Mouse (Mus musculus): Measurements from ENCODE around the gene Slc37a1. TPM values are rescaled to one million over a fixed set of nuclear protein-coding genes. Genes with fewer than 3 reads are reported as not detected.

Slc37a1 gene
- polyA plus RNA-seq, 1 experiment: 0.14 TPM

- Histone ChIP-seq H3K36me3 (ENCODE audit: control insufficient read depth, insufficient read depth) (no peaks in the 10 kb centered on the region), H3ac (ENCODE audit: control insufficient read depth, insufficient read length, low read depth) (no peak overlapping the region), H3K79me2 (ENCODE audit: control insufficient read depth, insufficient read depth) (no peaks in the 10 kb centered on the region), H3K27me3 (ENCODE audit: control insufficient read depth, insufficient read depth, insufficient read length) (peaks cover 8% of the 10 kb centered on the region), H3K4me3 (ENCODE audit: insufficient read depth, poor library complexity, severe bottlenecking) (no peak overlapping the region), H3K79me3 (ENCODE audit: low read depth) (no peaks in the 10 kb centered on the region)
- TF ChIP-seq CTCF (IDR thresholded peaks at IDR 0.05; ENCODE audit: control insufficient read depth, insufficient read depth, insufficient read length): no peak
- TF ChIP-seq USF1 (IDR thresholded peaks at IDR 0.05; ENCODE audit: low read depth): no peak
- no peak for TF ChIP-seq MYOD1 (IDR thresholded peaks at IDR 0.05; ENCODE audit: control insufficient read depth, insufficient read length, low read depth)
- no peak for TF ChIP-seq MAX (IDR thresholded peaks at IDR 0.05)
- no peak for TF ChIP-seq FOSL1 (IDR thresholded peaks at IDR 0.05; ENCODE audit: insufficient read depth, low read length, poor library complexity, severe bottlenecking)
- TF ChIP-seq MYOG (IDR thresholded peaks at IDR 0.05; ENCODE audit: control insufficient read depth, extremely low read depth, insufficient read length): no peak
- no peak for TF ChIP-seq CEBPB (IDR thresholded peaks at IDR 0.05; ENCODE audit: low read depth)
Observed at GRCm38 (mm10) chr17:31247144-31247543, 39.4 kb upstream of the Slc37a1 start.

GRCm38 (mm10) chr17:31253951-31254350, 32.6 kb upstream of the Slc37a1 start:
- H3K79me2 ChIP-seq (ENCODE audit: control insufficient read depth, insufficient read depth): no peaks in the 10 kb centered on the region
- H3ac ChIP-seq (ENCODE audit: control insufficient read depth, insufficient read length, low read depth): no peak overlapping the region
- TF ChIP-seq CTCF (IDR thresholded peaks at IDR 0.05; ENCODE audit: control insufficient read depth, insufficient read depth, insufficient read length): no peak
- TF ChIP-seq CEBPB (IDR thresholded peaks at IDR 0.05; ENCODE audit: low read depth): no peak
- TF ChIP-seq MYOD1 (IDR thresholded peaks at IDR 0.05; ENCODE audit: control insufficient read depth, insufficient read length, low read depth): no peak
- TF ChIP-seq MYOG (IDR thresholded peaks at IDR 0.05; ENCODE audit: control insufficient read depth, extremely low read depth, insufficient read length): no peak
- TF ChIP-seq USF1 (IDR thresholded peaks at IDR 0.05; ENCODE audit: low read depth): no peak
- no peak for TF ChIP-seq FOSL1 (IDR thresholded peaks at IDR 0.05; ENCODE audit: insufficient read depth, low read length, poor library complexity, severe bottlenecking)
- no peak for TF ChIP-seq MAX (IDR thresholded peaks at IDR 0.05)
- no peaks in the 10 kb centered on the region for H3K36me3 ChIP-seq (ENCODE audit: control insufficient read depth, insufficient read depth)
- H3K79me3 ChIP-seq (ENCODE audit: low read depth): no peaks in the 10 kb centered on the region
- peaks cover 13% of the 10 kb centered on the region for H3K27me3 ChIP-seq (ENCODE audit: control insufficient read depth, insufficient read depth, insufficient read length)
- no peak overlapping the region for H3K4me3 ChIP-seq (ENCODE audit: insufficient read depth, poor library complexity, severe bottlenecking)

- Histone ChIP-seq H3K27me3 (ENCODE audit: control insufficient read depth, insufficient read depth, insufficient read length) (peaks cover 13% of the 10 kb centered on the region), H3K79me3 (ENCODE audit: low read depth) (no peaks in the 10 kb centered on the region), H3ac (ENCODE audit: control insufficient read depth, insufficient read length, low read depth) (no peak overlapping the region), H3K36me3 (ENCODE audit: control insufficient read depth, insufficient read depth) (no peaks in the 10 kb centered on the region), H3K79me2 (ENCODE audit: control insufficient read depth, insufficient read depth) (no peaks in the 10 kb centered on the region), H3K4me3 (ENCODE audit: insufficient read depth, poor library complexity, severe bottlenecking) (no peak overlapping the region)
- TF ChIP-seq FOSL1 (IDR thresholded peaks at IDR 0.05; ENCODE audit: insufficient read depth, low read length, poor library complexity, severe bottlenecking): no peak
- no peak for TF ChIP-seq MYOD1 (IDR thresholded peaks at IDR 0.05; ENCODE audit: control insufficient read depth, insufficient read length, low read depth)
- no peak for TF ChIP-seq CEBPB (IDR thresholded peaks at IDR 0.05; ENCODE audit: low read depth)
- no peak for TF ChIP-seq MAX (IDR thresholded peaks at IDR 0.05)
- TF ChIP-seq MYOG (IDR thresholded peaks at IDR 0.05; ENCODE audit: control insufficient read depth, extremely low read depth, insufficient read length): no peak
- TF ChIP-seq CTCF (IDR thresholded peaks at IDR 0.05; ENCODE audit: control insufficient read depth, insufficient read depth, insufficient read length): no peak
- TF ChIP-seq USF1 (IDR thresholded peaks at IDR 0.05; ENCODE audit: low read depth): no peak
Observed at GRCm38 (mm10) chr17:31254463-31254931, 32.1 kb upstream of the Slc37a1 start.

DNA sequence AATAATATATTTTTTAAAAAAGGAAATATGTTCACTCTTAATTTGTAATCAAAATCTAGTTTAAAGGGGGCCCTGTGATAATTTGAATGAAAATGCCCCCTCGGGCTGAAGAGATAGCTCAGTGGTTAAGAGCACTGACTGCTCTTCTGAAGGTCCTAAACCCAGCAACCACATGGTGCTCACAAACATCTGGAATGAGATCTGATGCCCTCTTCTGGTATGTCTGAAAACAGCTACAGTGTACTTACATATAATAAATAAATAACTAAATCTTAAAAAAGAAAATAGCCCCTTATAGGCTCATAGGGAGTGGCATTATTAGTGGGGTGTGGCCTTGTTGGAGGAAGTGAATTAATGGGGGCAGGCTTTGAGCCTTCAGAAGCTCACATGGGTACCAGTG, 29.4 kb upstream of the Slc37a1 start:
- Histone ChIP-seq H3ac (ENCODE audit: control insufficient read depth, insufficient read length, low read depth) (no peak overlapping the region), H3K36me3 (ENCODE audit: control insufficient read depth, insufficient read depth) (no peaks in the 10 kb centered on the region), H3K4me3 (ENCODE audit: insufficient read depth, poor library complexity, severe bottlenecking) (no peak overlapping the region), H3K79me3 (ENCODE audit: low read depth) (no peaks in the 10 kb centered on the region), H3K27me3 (ENCODE audit: control insufficient read depth, insufficient read depth, insufficient read length) (peaks cover 19% of the 10 kb centered on the region), H3K79me2 (ENCODE audit: control insufficient read depth, insufficient read depth) (no peaks in the 10 kb centered on the region)
- TF ChIP-seq MYOD1 (IDR thresholded peaks at IDR 0.05; ENCODE audit: control insufficient read depth, insufficient read length, low read depth): no peak
- TF ChIP-seq FOSL1 (IDR thresholded peaks at IDR 0.05; ENCODE audit: insufficient read depth, low read length, poor library complexity, severe bottlenecking): no peak
- no peak for TF ChIP-seq USF1 (IDR thresholded peaks at IDR 0.05; ENCODE audit: low read depth)
- no peak for TF ChIP-seq CEBPB (IDR thresholded peaks at IDR 0.05; ENCODE audit: low read depth)
- TF ChIP-seq CTCF (IDR thresholded peaks at IDR 0.05; ENCODE audit: control insufficient read depth, insufficient read depth, insufficient read length): no peak

DNA sequence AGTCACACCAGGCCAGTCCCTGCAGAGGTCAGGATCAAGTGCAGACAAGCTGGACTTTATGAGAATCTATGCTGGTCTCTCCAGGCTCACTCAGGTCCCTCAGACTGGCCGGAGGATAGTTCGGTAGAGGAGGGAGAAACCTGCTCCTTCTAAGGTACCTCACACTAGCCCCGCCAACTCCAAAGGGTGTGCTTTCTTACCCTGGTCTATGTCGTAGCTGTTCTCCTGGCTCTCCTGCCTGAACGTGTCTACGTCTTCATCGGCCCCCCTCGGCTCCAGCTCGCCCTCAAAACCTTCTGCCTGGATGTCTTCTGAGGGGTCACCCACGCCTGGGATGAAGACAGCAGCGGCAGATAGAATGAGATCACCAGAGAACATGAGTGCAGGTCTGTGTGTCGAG, 28.7 kb upstream of the Slc37a1 start:
- TF ChIP-seq USF1 (IDR thresholded peaks at IDR 0.05; ENCODE audit: low read depth) (no peak), CEBPB (IDR thresholded peaks at IDR 0.05; ENCODE audit: low read depth) (no peak), MAX (IDR thresholded peaks at IDR 0.05) (no peak), MYOD1 (IDR thresholded peaks at IDR 0.05; ENCODE audit: control insufficient read depth, insufficient read length, low read depth) (no peak), CTCF (IDR thresholded peaks at IDR 0.05; ENCODE audit: control insufficient read depth, insufficient read depth, insufficient read length) (no peak), FOSL1 (IDR thresholded peaks at IDR 0.05; ENCODE audit: insufficient read depth, low read length, poor library complexity, severe bottlenecking) (no peak), MYOG (IDR thresholded peaks at IDR 0.05; ENCODE audit: control insufficient read depth, extremely low read depth, insufficient read length) (no peak)
- Histone ChIP-seq H3K27me3 (ENCODE audit: control insufficient read depth, insufficient read depth, insufficient read length) (peaks cover 12% of the 10 kb centered on the region), H3K79me3 (ENCODE audit: low read depth) (no peaks in the 10 kb centered on the region), H3K79me2 (ENCODE audit: control insufficient read depth, insufficient read depth) (no peaks in the 10 kb centered on the region), H3ac (ENCODE audit: control insufficient read depth, insufficient read length, low read depth) (no peak overlapping the region), H3K4me3 (ENCODE audit: insufficient read depth, poor library complexity, severe bottlenecking) (no peak overlapping the region), H3K36me3 (ENCODE audit: control insufficient read depth, insufficient read depth) (no peaks in the 10 kb centered on the region)
